Mouse (Mus musculus): ENCODE data around the gene Mlx. TPM values are rescaled to one million over a fixed set of nuclear protein-coding genes. Genes with fewer than 3 reads are reported as not detected.
A peak's percentile ranks its signal among the peaks of the same experiment; 100 is the strongest.

Gene Mlx
- polyA plus RNA-seq, 1 experiment = 67.5 TPM

- H3K4me3 ChIP-seq (ENCODE audit: insufficient read depth, low read depth, low read length) = no peak overlapping the region
- H3K27ac ChIP-seq (replicated peaks; ENCODE audit: low read depth, low read length) = 0 out of 2 replicates have a peak overlapping the region, but pooled peaks have one; percentile 9
- H3K4me1 ChIP-seq (ENCODE audit: control insufficient read depth, insufficient read depth, insufficient read length, low read length) = peaks cover 20% of the 10 kb centered on the region
Observed at GRCm38 (mm10) chr11:101131701-101132100, 44.6 kb downstream of the Mlx start.

- Histone ChIP-seq H3K4me1 (ENCODE audit: control insufficient read depth, insufficient read depth, insufficient read length, low read length) (peaks cover 20% of the 10 kb centered on the region), H3K27ac (replicated peaks; ENCODE audit: low read depth, low read length) (0 out of 2 replicates have a peak overlapping the region, but pooled peaks have one; percentile 8), H3K4me3 (ENCODE audit: insufficient read depth, low read depth, low read length) (no peak overlapping the region)
Observed at GRCm38 (mm10) chr11:101133037-101133436, 46.0 kb downstream of the Mlx start.

- Histone ChIP-seq H3K4me1 (ENCODE audit: control insufficient read depth, insufficient read depth, insufficient read length, low read length) (peaks cover 20% of the 10 kb centered on the region), H3K4me3 (ENCODE audit: insufficient read depth, low read depth, low read length) (no peak overlapping the region), H3K27ac (replicated peaks; ENCODE audit: low read depth, low read length) (peak overlapping the region; percentile 98)
Observed at GRCm38 (mm10) chr11:101134217-101134865, 47.3 kb downstream of the Mlx start.

- Histone ChIP-seq H3K4me3 (ENCODE audit: insufficient read depth, low read depth, low read length) (no peak overlapping the region), H3K4me1 (ENCODE audit: control insufficient read depth, insufficient read depth, insufficient read length, low read length) (peaks cover 10% of the 10 kb centered on the region; the same call in 1 of the 2 replicates), H3K27ac (replicated peaks; ENCODE audit: low read depth, low read length) (no peak overlapping the region)
Observed at GRCm38 (mm10) chr11:101137000-101137399, 49.9 kb downstream of the Mlx start.

GRCm38 (mm10) chr11:101138536-101139181 is 51.6 kb downstream of the Mlx start:
- Histone ChIP-seq H3K27ac (replicated peaks; ENCODE audit: low read depth, low read length) (no peak overlapping the region), H3K4me1 (ENCODE audit: control insufficient read depth, insufficient read depth, insufficient read length, low read length) (peaks cover 8% of the 10 kb centered on the region; the same call in 1 of the 2 replicates), H3K4me3 (ENCODE audit: insufficient read depth, low read depth, low read length) (peak overlapping the region; percentile 11; the same call in 1 of the 2 replicates)

- Histone ChIP-seq H3K4me1 (ENCODE audit: control insufficient read depth, insufficient read depth, insufficient read length, low read length) (peaks cover 6% of the 10 kb centered on the region; the same call in 1 of the 2 replicates), H3K27ac (replicated peaks; ENCODE audit: low read depth, low read length) (no peak overlapping the region), H3K4me3 (ENCODE audit: insufficient read depth, low read depth, low read length) (peak overlapping the region; percentile 47)
Observed at GRCm38 (mm10) chr11:101140164-101140819, 53.2 kb downstream of the Mlx start.

GRCm38 (mm10) chr11:101141088-101141487 is 54.0 kb downstream of the Mlx start:
- peaks cover 6% of the 10 kb centered on the region; the same call in 1 of the 2 replicates for H3K4me1 ChIP-seq (ENCODE audit: control insufficient read depth, insufficient read depth, insufficient read length, low read length)
- H3K27ac ChIP-seq (replicated peaks; ENCODE audit: low read depth, low read length) = no peak overlapping the region
- no peak overlapping the region for H3K4me3 ChIP-seq (ENCODE audit: insufficient read depth, low read depth, low read length)

Other genes starting within 250 kb of the Mlx start
- gene Stat5b, start 236.6 kb upstream of the Mlx start, polyA plus RNA-seq (2012; ENCODE audit: insufficient read depth, insufficient read length, missing spikeins) = 15.1 and 18.4 TPM in 2 replicates
- 18.9 and 34.2 TPM in 2 replicates for gene Stat5a, start 227.9 kb upstream of the Mlx start, polyA plus RNA-seq (2012; ENCODE audit: insufficient read depth, insufficient read length, missing spikeins)
- 18.8 and 20.9 TPM in 2 replicates for gene Stat3, start 147.7 kb upstream of the Mlx start, polyA plus RNA-seq (2012; ENCODE audit: insufficient read depth, insufficient read length, missing spikeins)
- 242 and 279 TPM in 2 replicates for gene Cavin1, start 116.4 kb upstream of the Mlx start, polyA plus RNA-seq (2012; ENCODE audit: insufficient read depth, insufficient read length, missing spikeins)
- 26.1 and 26.7 TPM in 2 replicates for gene Atp6v0a1, start 77.8 kb upstream of the Mlx start, polyA plus RNA-seq (2012; ENCODE audit: insufficient read depth, insufficient read length, missing spikeins)
- gene Naglu, start 17.3 kb upstream of the Mlx start, polyA plus RNA-seq (2012; ENCODE audit: insufficient read depth, insufficient read length, missing spikeins) = 4.4 and 7.1 TPM in 2 replicates
- not detected in 2 replicates for gene Hsd17b1, start 8.9 kb upstream of the Mlx start, polyA plus RNA-seq (2012; ENCODE audit: insufficient read depth, insufficient read length, missing spikeins)
- 98.3 and 102 TPM in 2 replicates for gene Coasy, start 4.7 kb upstream of the Mlx start, polyA plus RNA-seq (2012; ENCODE audit: insufficient read depth, insufficient read length, missing spikeins)
- gene Psmc3ip, start 8.2 kb downstream of the Mlx start, polyA plus RNA-seq (2012; ENCODE audit: insufficient read depth, insufficient read length, missing spikeins) = 1.7 and 3.6 TPM in 2 replicates
- 43.7 and 49.6 TPM in 2 replicates for gene Retreg3, start 32.6 kb downstream of the Mlx start, polyA plus RNA-seq (2012; ENCODE audit: insufficient read depth, insufficient read length, missing spikeins)
- gene Tubg1, start 32.7 kb downstream of the Mlx start, polyA plus RNA-seq (2012; ENCODE audit: insufficient read depth, insufficient read length, missing spikeins) = 46.6 and 49.2 TPM in 2 replicates
- gene Tubg2, start 68.6 kb downstream of the Mlx start, polyA plus RNA-seq (2012; ENCODE audit: insufficient read depth, insufficient read length, missing spikeins) = 1.1 and 1.9 TPM in 2 replicates
- 7.2 and 11.2 TPM in 2 replicates for gene Cntnap1, start 83.2 kb downstream of the Mlx start, polyA plus RNA-seq (2012; ENCODE audit: insufficient read depth, insufficient read length, missing spikeins)
- gene Plekhh3, start 84.1 kb downstream of the Mlx start, polyA plus RNA-seq (2012; ENCODE audit: insufficient read depth, insufficient read length, missing spikeins) = 21.8 and 33.6 TPM in 2 replicates
- 1.2 TPM in 1 of 2 replicates, not detected in the other for gene Ccr10, start 88.2 kb downstream of the Mlx start, polyA plus RNA-seq (2012; ENCODE audit: insufficient read depth, insufficient read length, missing spikeins)
- 13.3 and 20.7 TPM in 2 replicates for gene Ezh1, start 139.2 kb downstream of the Mlx start, polyA plus RNA-seq (2012; ENCODE audit: insufficient read depth, insufficient read length, missing spikeins)
- 20.0 and 27.6 TPM in 2 replicates for gene Ramp2, start 158.8 kb downstream of the Mlx start, polyA plus RNA-seq (2012; ENCODE audit: insufficient read depth, insufficient read length, missing spikeins)
- 109 and 141 TPM in 2 replicates for gene Vps25, start 166.4 kb downstream of the Mlx start, polyA plus RNA-seq (2012; ENCODE audit: insufficient read depth, insufficient read length, missing spikeins)
- gene Wnk4, start 173.3 kb downstream of the Mlx start, polyA plus RNA-seq (2012; ENCODE audit: insufficient read depth, insufficient read length, missing spikeins) = not detected in 2 replicates
- gene Cntd1, start 191.7 kb downstream of the Mlx start, polyA plus RNA-seq (2012; ENCODE audit: insufficient read depth, insufficient read length, missing spikeins) = 0.75 and 0.79 TPM in 2 replicates
- 134 and 144 TPM in 2 replicates for gene Coa3, start 191.8 kb downstream of the Mlx start, polyA plus RNA-seq (2012; ENCODE audit: insufficient read depth, insufficient read length, missing spikeins)
- gene Becn1, start 215.0 kb downstream of the Mlx start, polyA plus RNA-seq (2012; ENCODE audit: insufficient read depth, insufficient read length, missing spikeins) = 38.3 and 48.7 TPM in 2 replicates
- gene Psme3, start 228.9 kb downstream of the Mlx start, polyA plus RNA-seq (2012; ENCODE audit: insufficient read depth, insufficient read length, missing spikeins) = 58.0 and 79.6 TPM in 2 replicates
- 0.55 TPM in 1 of 2 replicates, not detected in the other for gene Aoc2, start 237.8 kb downstream of the Mlx start, polyA plus RNA-seq (2012; ENCODE audit: insufficient read depth, insufficient read length, missing spikeins)
- gene Aoc3, start 243.3 kb downstream of the Mlx start, polyA plus RNA-seq (2012; ENCODE audit: insufficient read depth, insufficient read length, missing spikeins) = 156 and 209 TPM in 2 replicates